In the genomic region with DNA sequence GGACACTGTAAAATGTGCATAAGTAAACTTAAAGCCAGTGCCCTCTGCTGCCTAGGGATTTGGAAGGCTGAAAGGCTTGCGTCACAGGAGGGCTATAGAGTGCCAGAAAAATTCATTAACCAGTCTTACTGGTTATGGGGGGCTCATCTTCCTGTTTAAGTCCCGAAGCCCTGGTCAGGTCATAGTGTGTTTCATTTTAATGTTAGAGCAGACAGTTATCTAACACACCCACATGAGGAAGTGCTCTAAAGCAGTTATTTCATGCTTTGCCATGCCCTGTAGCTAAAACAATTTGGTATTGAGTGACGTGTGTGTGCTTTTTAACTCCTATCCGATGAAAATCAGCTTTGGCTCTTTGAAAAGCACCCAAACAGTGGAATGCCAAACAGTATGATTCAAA, we compare ENCODE assay signal across 9 mouse cellular contexts. TPM values are rescaled to one million over a fixed set of nuclear protein-coding genes. Genes with fewer than 3 reads are reported as not detected.
DNase-seq lines count a peak whose midpoint lies in the region; TF ChIP-seq lines count a peak whose summit lies in the region.
"Had no signal": no experiment of that assay in that cellular context is flagged by ENCODE, and none has a peak within 500 bp of the region (broad histone marks: within the 10 kb centered on the region; RNA-seq: fewer than 3 reads in every experiment).

No protein-coding gene starts in this region.

- H3K4me3 ChIP-seq in cortical plate, adult 2 months (ENCODE audit: insufficient read depth, low read length) = peak overlapping the region; percentile 27; the same call in 1 of the 2 replicates
- no peak overlapping the region for H3K4me3 ChIP-seq in thymus, adult 2 months (ENCODE audit: control insufficient read depth, insufficient read depth, low read length)
- H3K4me3 ChIP-seq: limb, embryonic 12.5 days had no signal

- H3K27ac ChIP-seq in cortical plate, adult 2 months (ENCODE audit: insufficient read depth, low read length) = peak overlapping the region; percentile 93; the same call in 1 of the 2 replicates
- H3K27ac ChIP-seq in thymus, adult 2 months (ENCODE audit: control insufficient read depth, insufficient read depth, low read length) = no peak overlapping the region
- H3K27ac ChIP-seq: limb, embryonic 12.5 days had no signal

- H3K36me3 ChIP-seq in thymus, adult 2 months (ENCODE audit: control insufficient read depth, insufficient read depth, low read length) = no peaks in the 10 kb centered on the region
- H3K36me3 ChIP-seq: limb, embryonic 12.5 days had no signal

- peak; percentile 31 to 47 for DNase-seq in heart, adult 9 months (ENCODE audit: low spot score in 2 of 2)
- DNase-seq in heart, adult 8-10 months (ENCODE audit: low spot score) = no peak
- DNase-seq in CD4-positive, CD25-positive, alpha-beta regulatory T cell, adult 2 months (ENCODE audit: low read depth, low spot score) = peak; percentile 26
- peak; percentile 15 to 22 for DNase-seq in kidney, postnatal 36 days
- no peak for DNase-seq in right cerebral cortex, postnatal 14 days
- no peak for DNase-seq in thymus, adult 2 months
- no peak for DNase-seq in gastrocnemius, postnatal 25 days

- H3K4me1 ChIP-seq in cortical plate, adult 2 months (ENCODE audit: control insufficient read depth, insufficient read depth, low read length) = no peaks in the 10 kb centered on the region
- peaks cover 3% of the 10 kb centered on the region for H3K4me1 ChIP-seq in thymus, adult 2 months (replicated peaks; ENCODE audit: control insufficient read depth, insufficient read depth, low read length)

- TF ChIP-seq CTCF in cortical plate, adult 2 months (IDR thresholded peaks at IDR 0.05; ENCODE audit: extremely low read depth, insufficient read depth, low read length) = no peak
- TF ChIP-seq CTCF in thymus, adult 2 months (IDR thresholded peaks at IDR 0.05; ENCODE audit: borderline replicate concordance, control insufficient read depth, extremely low read depth, insufficient read depth, low read length, poor library complexity) = no peak

- 20% methylated on average over 4 of the region's 4 CpGs for WGBS in thymus, adult 2 months

- TF ChIP-seq POLR2A in cortical plate, adult 2 months (IDR thresholded peaks at IDR 0.05; ENCODE audit: extremely low read depth, insufficient read depth, low read length) = no peak
- TF ChIP-seq POLR2A in thymus, adult 2 months (IDR thresholded peaks at IDR 0.05; ENCODE audit: control insufficient read depth, extremely low read depth, insufficient read depth, low read length, poor library complexity) = no peak

- H3K27me3 ChIP-seq in thymus, adult 2 months (ENCODE audit: control insufficient read depth, insufficient read depth, low read length) = no peaks in the 10 kb centered on the region
- H3K27me3 ChIP-seq: limb, embryonic 12.5 days had no signal

RNA-seq across cellular contexts. Expression of gene Zbtb20, which starts 34.3 kb away (rescaled TPM):
- total RNA-seq in heart, adult 8-10 months (2022) = 100 to 1,000 TPM; 199 to 236 (median 206) TPM
- polyA plus RNA-seq in cortical plate, adult 2 months (2012; rRNA removed) = 13.1 and 15.7 TPM in 2 replicates
- polyA plus RNA-seq in thymus, adult 2 months (2012; rRNA removed) = 13.5 and 19.1 TPM in 2 replicates
- 10 to 100 TPM; 86.5 to 93.4 TPM for total RNA-seq in gastrocnemius, postnatal 25 days (2021)

Comparison
In these comparisons a context has a peak if more than half of its experiments do, and no peak if none do; other contexts are left out.
1. DNase-seq: peak in heart, adult 9 months (2 of 2), CD4-positive, CD25-positive, alpha-beta regulatory T cell, adult 2 months (single experiment) and kidney, postnatal 36 days (2 of 2); none in heart, adult 8-10 months (single experiment), right cerebral cortex, postnatal 14 days (single experiment), thymus, adult 2 months (single experiment) and gastrocnemius, postnatal 25 days (single experiment).